Mouse (Mus musculus): ENCODE data around the gene Dpysl4. TPM values are rescaled to one million over a fixed set of nuclear protein-coding genes. Genes with fewer than 3 reads are reported as not detected.

Dpysl4 gene
- polyA plus RNA-seq (2012; rRNA removed), result 0.43 and 0.82 TPM in 2 replicates

GRCm38 (mm10) chr7:139085629-139086194 lies at the start of gene Dpysl4:
Gene Dpysl4 (plus strand): TSS chr7:139086001.

Other genes with a start within 250 kb of the Dpysl4 start
- gene Ppp2r2d, start 239.9 kb upstream of the Dpysl4 start, polyA plus RNA-seq (2012; rRNA removed), result 6.3 and 8.9 TPM in 2 replicates
- 18.9 and 24.6 TPM in 2 replicates for gene Mapk1ip1, start 239.7 kb upstream of the Dpysl4 start, polyA plus RNA-seq (2012; rRNA removed)
- 10.7 and 12.3 TPM in 2 replicates for gene Bnip3, start 176.5 kb upstream of the Dpysl4 start, polyA plus RNA-seq (2012; rRNA removed)
- gene Jakmip3, start 145.3 kb upstream of the Dpysl4 start, polyA plus RNA-seq (2012; rRNA removed), result 0.08 TPM in 1 of 2 replicates, not detected in the other
- 0.61 and 1.2 TPM in 2 replicates for gene Lrrc27, start 127.0 kb downstream of the Dpysl4 start, polyA plus RNA-seq (2012; rRNA removed)
- 1.7 and 2.4 TPM in 2 replicates for gene Stk32c, start 127.3 kb downstream of the Dpysl4 start, polyA plus RNA-seq (2012; rRNA removed)
- gene Pwwp2b, start 162.5 kb downstream of the Dpysl4 start, polyA plus RNA-seq (2012; rRNA removed), result 14.4 and 16.7 TPM in 2 replicates

Measured in stomach, adult 2 months (tissue).